Mouse (Mus musculus): Measurements from ENCODE around the gene Tmem150a. TPM values are rescaled to one million over a fixed set of nuclear protein-coding genes. Genes with fewer than 3 reads are reported as not detected.

Tmem150a gene
- polyA plus RNA-seq, 1 experiment from 2014 or later = 4.0 TPM

GRCm38 (mm10) chr6:72366844-72367443, 11.7 kb downstream of the Tmem150a start, which contains the start of gene Rnf181:
Gene Rnf181 (minus strand): TSS chr6:72366956.
- Histone ChIP-seq H3K4me1 (0 out of 2 replicates have a peak, but pooled peaks cover 4% of the 10 kb centered on the region), H3K9ac (no peak within 1 kb of the TSS), H3K27me3 (peaks cover 6% of the 10 kb centered on the region; the same call in 1 of the 2 replicates), H3K36me3 (replicated peaks) (no peaks in the 10 kb centered on the region), H3K4me3 (replicated peaks) (no peak within 1 kb of the TSS), H3K27ac (no peak within 1 kb of the TSS), H3K9me3 (no peaks in the 10 kb centered on the region), H3K4me2 (no peak within 1 kb of the TSS)
- 78% methylated on average over 4 of the region's 4 CpGs for WGBS
- ATAC-seq (ENCODE audit: low FRiP score) = no peak

GRCm38 (mm10) chr6:72367460-72367974, 12.3 kb downstream of the Tmem150a start:
- Histone ChIP-seq H3K27ac (no peak overlapping the region), H3K9ac (no peak overlapping the region), H3K4me3 (replicated peaks) (no peak overlapping the region), H3K36me3 (replicated peaks) (no peaks in the 10 kb centered on the region), H3K4me2 (no peak overlapping the region), H3K27me3 (peaks cover 10% of the 10 kb centered on the region; the same call in 1 of the 2 replicates), H3K9me3 (no peaks in the 10 kb centered on the region), H3K4me1 (0 out of 2 replicates have a peak, but pooled peaks cover 4% of the 10 kb centered on the region)
- 72% methylated on average over 4 of the region's 4 CpGs for WGBS
- no peak for ATAC-seq (ENCODE audit: low FRiP score)

- Histone ChIP-seq H3K27me3 (peaks cover 10% of the 10 kb centered on the region; the same call in 1 of the 2 replicates), H3K9me3 (no peaks in the 10 kb centered on the region), H3K27ac (no peak overlapping the region), H3K9ac (no peak overlapping the region), H3K36me3 (replicated peaks) (no peaks in the 10 kb centered on the region), H3K4me3 (replicated peaks) (no peak overlapping the region), H3K4me2 (no peak overlapping the region), H3K4me1 (no peaks in the 10 kb centered on the region)
- no peak for ATAC-seq (ENCODE audit: low FRiP score)
- WGBS = 88% methylated on average over 4 of the region's 4 CpGs
These were observed 14.3 kb downstream of the Tmem150a start for GRCm38 (mm10) chr6:72369557-72369956.

GRCm38 (mm10) chr6:72370091-72370490, 14.8 kb downstream of the Tmem150a start:
- peaks cover 7% of the 10 kb centered on the region; the same call in 1 of the 2 replicates for H3K27me3 ChIP-seq
- no peaks in the 10 kb centered on the region for H3K36me3 ChIP-seq (replicated peaks)
- WGBS = 82% methylated on average over 12 of the region's 12 CpGs
- no peaks in the 10 kb centered on the region for H3K4me1 ChIP-seq
- no peaks in the 10 kb centered on the region for H3K9me3 ChIP-seq
- no peak overlapping the region for H3K9ac ChIP-seq
- no peak overlapping the region for H3K27ac ChIP-seq
- no peak for ATAC-seq (ENCODE audit: low FRiP score)
- no peak overlapping the region for H3K4me3 ChIP-seq (replicated peaks)
- H3K4me2 ChIP-seq = no peak overlapping the region

GRCm38 (mm10) chr6:72371147-72371546, 15.9 kb downstream of the Tmem150a start:
- Histone ChIP-seq H3K4me1 (no peaks in the 10 kb centered on the region), H3K9ac (no peak overlapping the region), H3K4me3 (replicated peaks) (no peak overlapping the region), H3K9me3 (no peaks in the 10 kb centered on the region), H3K27me3 (peaks cover 7% of the 10 kb centered on the region; the same call in 1 of the 2 replicates), H3K4me2 (no peak overlapping the region), H3K36me3 (replicated peaks) (no peaks in the 10 kb centered on the region), H3K27ac (no peak overlapping the region)
- ATAC-seq (ENCODE audit: low FRiP score) = no peak
- 49% methylated on average over 5 of the region's 5 CpGs for WGBS

GRCm38 (mm10) chr6:72371571-72371970, 16.3 kb downstream of the Tmem150a start:
- no peaks in the 10 kb centered on the region for H3K9me3 ChIP-seq
- H3K4me3 ChIP-seq (replicated peaks) = no peak overlapping the region
- WGBS = 38% methylated on average over 1 of the region's 1 CpGs
- no peak overlapping the region for H3K9ac ChIP-seq
- no peak overlapping the region for H3K4me2 ChIP-seq
- ATAC-seq (ENCODE audit: low FRiP score) = no peak
- H3K27me3 ChIP-seq = peaks cover 7% of the 10 kb centered on the region; the same call in 1 of the 2 replicates
- H3K36me3 ChIP-seq (replicated peaks) = no peaks in the 10 kb centered on the region
- H3K4me1 ChIP-seq = no peaks in the 10 kb centered on the region
- H3K27ac ChIP-seq = no peak overlapping the region

GRCm38 (mm10) chr6:72373184-72373583, 17.9 kb downstream of the Tmem150a start:
- Histone ChIP-seq H3K9ac (no peak overlapping the region), H3K4me1 (no peaks in the 10 kb centered on the region), H3K4me3 (replicated peaks) (no peak overlapping the region), H3K9me3 (no peaks in the 10 kb centered on the region), H3K27me3 (peaks cover 5% of the 10 kb centered on the region; the same call in 1 of the 2 replicates), H3K27ac (no peak overlapping the region), H3K4me2 (no peak overlapping the region), H3K36me3 (replicated peaks) (no peaks in the 10 kb centered on the region)
- WGBS = 89% methylated on average over 4 of the region's 4 CpGs
- no peak for ATAC-seq (ENCODE audit: low FRiP score)

GRCm38 (mm10) chr6:72374206-72374605, 19.0 kb downstream of the Tmem150a start:
- WGBS = 80% methylated on average over 7 of the region's 7 CpGs
- Histone ChIP-seq H3K9ac (no peak overlapping the region), H3K4me2 (no peak overlapping the region), H3K36me3 (replicated peaks) (no peaks in the 10 kb centered on the region), H3K9me3 (no peaks in the 10 kb centered on the region), H3K4me3 (replicated peaks) (no peak overlapping the region), H3K4me1 (no peaks in the 10 kb centered on the region), H3K27ac (no peak overlapping the region), H3K27me3 (peaks cover 15% of the 10 kb centered on the region)
- ATAC-seq (ENCODE audit: low FRiP score) = no peak

GRCm38 (mm10) chr6:72374820-72375563, 19.7 kb downstream of the Tmem150a start:
- Histone ChIP-seq H3K4me1 (0 out of 2 replicates have a peak, but pooled peaks cover 2% of the 10 kb centered on the region), H3K9ac (no peak overlapping the region), H3K27me3 (peaks cover 23% of the 10 kb centered on the region), H3K4me3 (replicated peaks) (no peak overlapping the region), H3K36me3 (replicated peaks) (no peaks in the 10 kb centered on the region), H3K27ac (no peak overlapping the region), H3K9me3 (no peaks in the 10 kb centered on the region), H3K4me2 (no peak overlapping the region)
- 88% methylated on average over 15 of the region's 15 CpGs for WGBS
- no peak for ATAC-seq (ENCODE audit: low FRiP score)

- no peak overlapping the region for H3K4me2 ChIP-seq
These were observed 23.4 kb downstream of the Tmem150a start for GRCm38 (mm10) chr6:72378510-72379234.

GRCm38 (mm10) chr6:72379377-72380130, 24.3 kb downstream of the Tmem150a start:
- 50% methylated on average over 7 of the region's 7 CpGs for WGBS
- Histone ChIP-seq H3K27ac (no peak overlapping the region), H3K9ac (0 out of 2 replicates have a peak overlapping the region, but pooled peaks have one; percentile 4)

More at GRCm38 (mm10) chr6:72378510-72379234, 23.4 kb downstream of the Tmem150a start:
- Histone ChIP-seq H3K4me3 (replicated peaks) (no peak overlapping the region), H3K27me3 (peaks cover 38% of the 10 kb centered on the region), H3K27ac (no peak overlapping the region), H3K9ac (no peak overlapping the region), H3K9me3 (no peaks in the 10 kb centered on the region), H3K4me1 (peaks cover 8% of the 10 kb centered on the region; the same call in 1 of the 2 replicates), H3K36me3 (replicated peaks) (no peaks in the 10 kb centered on the region)
- no peak for ATAC-seq (ENCODE audit: low FRiP score)
- 83% methylated on average over 8 of the region's 8 CpGs for WGBS

More at GRCm38 (mm10) chr6:72379377-72380130, 24.3 kb downstream of the Tmem150a start:
- Histone ChIP-seq H3K36me3 (replicated peaks) (no peaks in the 10 kb centered on the region), H3K4me3 (replicated peaks) (peak overlapping the region; percentile 46), H3K9me3 (no peaks in the 10 kb centered on the region), H3K4me1 (peaks cover 8% of the 10 kb centered on the region; the same call in 1 of the 2 replicates), H3K27me3 (peaks cover 38% of the 10 kb centered on the region), H3K4me2 (peak overlapping the region; percentile 66)
- no peak for ATAC-seq (ENCODE audit: low FRiP score)
